Mouse (Mus musculus): ENCODE measurements at regions not wholly inside any gene's neighbourhood (a gene's known extent, or its start where the extent isn't known, plus 50 kb on each side); places are given as distances from the start of the nearest gene placed in this dataset.

GRCm38 (mm10) chr10:87732658-87733057 lies 125.4 kb upstream of the Igf1 start:
- TF ChIP-seq CTCF (IDR thresholded peaks at IDR 0.05) (no peak), EP300 (IDR thresholded peaks at IDR 0.05) (no peak)
